Comparison of ENCODE assay signal across 9 mouse cellular contexts in genomic region chr14:11422306-11422705, GRCm38 (mm10).
"Had no signal": no experiment of that assay in that cellular context is flagged by ENCODE, and none has a peak within 500 bp of the region (broad histone marks: within the 10 kb centered on the region; RNA-seq: fewer than 3 reads in every experiment).

No protein-coding gene starts in this region.

- DNase-seq: kidney, adult 9 months; kidney, postnatal 14 days; kidney, postnatal 4 days; liver, embryonic 13.5 days; lung, adult 2 months; lung, postnatal 14 days; lung, postnatal 4 days; midbrain, embryonic 14.5 days; thymus, postnatal 25 days had no signal
